Mouse (Mus musculus) central nervous system, embryonic 18 days (tissue): ENCODE data around the gene Pdpr. TPM values are rescaled to one million over a fixed set of nuclear protein-coding genes. Genes with fewer than 3 reads are reported as not detected.

Source experiments
- polyA plus RNA-seq: library from polyadenylated mRNA; depleted of rRNA; stranded (reverse); fragments of >200 nt; gene quantifications from 2 replicates; pipeline ENCODE4 v1.2.3, GENCODE M21; 2012; rRNA removed

Pdpr gene
- 11.0 TPM in 2 replicates for polyA plus RNA-seq

GRCm38 (mm10) chr8:111093865-111094718, at the start of gene Pdpr:
TSS of gene Pdpr (plus strand) at chr8:111094630.

GRCm38 (mm10) chr8:111056158-111056663, 38.2 kb upstream of the Pdpr start, which contains the start of gene Exosc6:
TSS of gene Exosc6 (plus strand) at chr8:111056339.

GRCm38 (mm10) chr8:111092326-111092725, 2.1 kb upstream of the Pdpr start, which contains the start of gene Clec18a:
TSS of gene Clec18a (minus strand) at chr8:111092426.

Other genes starting within 250 kb of the Pdpr start
- gene Cog4, start 248.0 kb upstream of the Pdpr start, polyA plus RNA-seq = 44.9 TPM in 2 replicates
- gene Sf3b3, start 247.8 kb upstream of the Pdpr start, polyA plus RNA-seq = 59.1 and 59.3 TPM in 2 replicates
- gene Fuk, start 192.1 kb upstream of the Pdpr start, polyA plus RNA-seq = 10.0 and 10.8 TPM in 2 replicates
- 33.4 and 40.1 TPM in 2 replicates for gene St3gal2, start 174.7 kb upstream of the Pdpr start, polyA plus RNA-seq
- 38.0 and 39.2 TPM in 2 replicates for gene Ddx19a, start 96.8 kb upstream of the Pdpr start, polyA plus RNA-seq
- 11.2 and 11.4 TPM in 2 replicates for gene Ddx19b, start 62.9 kb upstream of the Pdpr start, polyA plus RNA-seq
- 70.1 and 70.4 TPM in 2 replicates for gene Aars, start 61.5 kb upstream of the Pdpr start, polyA plus RNA-seq
- gene Exosc6, start 38.3 kb upstream of the Pdpr start, polyA plus RNA-seq = not detected in 2 replicates
- 0.08 and 0.59 TPM in 2 replicates for gene Clec18a, start 2.2 kb upstream of the Pdpr start, polyA plus RNA-seq
- 49.6 and 51.0 TPM in 2 replicates for gene Glg1, start 164.6 kb downstream of the Pdpr start, polyA plus RNA-seq
- gene Rfwd3, start 205.6 kb downstream of the Pdpr start, polyA plus RNA-seq = 15.1 and 17.4 TPM in 2 replicates
- 0.59 and 0.71 TPM in 2 replicates for gene Mlkl, start 243.5 kb downstream of the Pdpr start, polyA plus RNA-seq